Mouse (Mus musculus) stomach, postnatal 0 days (tissue): ENCODE measurements around the gene Cstf3. TPM values are rescaled to one million over a fixed set of nuclear protein-coding genes. Genes with fewer than 3 reads are reported as not detected.

Experiments
- ATAC-seq: fragments of 200-750 bp; cut with Nextera tagmentation; 2 replicates; pipeline ENCODE4 v1.8.0; 2017; ENCODE audit not compliant: low FRiP score, low TSS enrichment
- DNase-seq: peaks from one replicate; pipeline ENCODE4 v3.0.0-alpha.2; 2016; ENCODE audit warnings: low spot score
- H3K27ac ChIP-seq: fragments of 300-500 bp; sonication (generic); replicated peaks from 2 replicates; pipeline ENCODE4 v1.5.1; 2014; ENCODE audit warnings: mild to moderate bottlenecking, control low read depth
- H3K27me3 ChIP-seq: fragments of 300-500 bp; sonication (generic); 2 replicates; pipeline ENCODE4 v1.6.1; 2014; ENCODE audit warnings: low read length; ENCODE audit not compliant: control insufficient read depth, insufficient read depth
- H3K36me3 ChIP-seq: fragments of 300-500 bp; sonication (generic); 2 replicates; pipeline ENCODE4 v1.6.1; 2014; ENCODE audit warnings: low read length, mixed read lengths; ENCODE audit not compliant: control insufficient read depth, insufficient read depth
- H3K4me1 ChIP-seq: fragments of 300-500 bp; sonication (generic); replicated peaks from 2 replicates; pipeline ENCODE4 v1.6.1; 2014; ENCODE audit warnings: antibody characterized with exemption; ENCODE audit not compliant: control insufficient read depth, insufficient read depth
- H3K4me2 ChIP-seq: fragments of 300-500 bp; sonication (generic); replicated peaks from 2 replicates; pipeline ENCODE4 v1.6.1; 2014; ENCODE audit warnings: low read depth, mild to moderate bottlenecking, control low read depth, moderate library complexity
- H3K4me3 ChIP-seq: fragments of 300-500 bp; sonication (generic); 2 replicates; pipeline ENCODE4 v1.5.1; 2014; ENCODE audit warnings: low read depth, low read length, control low read depth
- H3K9ac ChIP-seq: fragments of 300-500 bp; sonication (generic); 2 replicates; pipeline ENCODE4 v1.6.1; 2014; ENCODE audit warnings: mild to moderate bottlenecking, low read length, control low read depth, mixed read lengths
- H3K9me3 ChIP-seq: fragments of 300-500 bp; sonication (generic); 2 replicates; pipeline ENCODE4 v1.6.1; 2016; ENCODE audit warnings: low read length; ENCODE audit not compliant: control insufficient read depth
- CTCF ChIP-seq: IDR thresholded peaks from 2 replicates; pipeline ENCODE4 v1.5.1; 2016; ENCODE audit warnings: antibody characterized with exemption, low read depth, mild to moderate bottlenecking, moderate library complexity
- EP300 ChIP-seq: optimal IDR thresholded peaks from 2 replicates; pipeline ENCODE3; 2016; ENCODE audit warnings: antibody characterized with exemption
- WGBS: fragments of 180-500 bp; shearing (Covaris S2); extraction: QIAGEN DNeasy Blood & Tissue Kit; methylation state at CpG from one replicate; pipeline ENCODE4 v1.1.7; 2014; 5-methylcytosine and 5-hydroxymethylcytosine counted together
- polyA plus RNA-seq: library from polyadenylated mRNA; unstranded; fragments of >200 nt; fragmentation: Nextera tagmentation; extraction: Ambion mirVana; gene quantifications from 2 replicates; pipeline ENCODE4 v1.2.1, GENCODE M21; 2015

Gene Cstf3
- polyA plus RNA-seq, 1 experiment from 2014 or later = 32.9 TPM

DNA sequence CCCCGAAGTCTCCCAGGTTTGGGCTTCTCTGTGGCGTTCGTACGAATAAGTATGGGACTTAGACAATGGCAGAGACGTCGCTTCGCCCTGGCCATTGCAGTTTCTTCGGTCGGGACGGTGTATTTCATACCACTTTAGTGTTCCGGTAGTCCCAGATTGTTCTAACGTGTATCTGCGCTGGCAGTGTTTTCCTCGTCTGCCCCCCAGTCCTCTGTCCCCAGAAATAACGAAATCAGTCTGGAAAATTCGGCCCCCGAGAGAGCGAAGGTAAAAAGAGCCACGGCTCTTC, 450 bp downstream of the Cstf3 start:
- TF ChIP-seq EP300 (no peak), CTCF (no peak)
- DNase-seq = no peak

DNA sequence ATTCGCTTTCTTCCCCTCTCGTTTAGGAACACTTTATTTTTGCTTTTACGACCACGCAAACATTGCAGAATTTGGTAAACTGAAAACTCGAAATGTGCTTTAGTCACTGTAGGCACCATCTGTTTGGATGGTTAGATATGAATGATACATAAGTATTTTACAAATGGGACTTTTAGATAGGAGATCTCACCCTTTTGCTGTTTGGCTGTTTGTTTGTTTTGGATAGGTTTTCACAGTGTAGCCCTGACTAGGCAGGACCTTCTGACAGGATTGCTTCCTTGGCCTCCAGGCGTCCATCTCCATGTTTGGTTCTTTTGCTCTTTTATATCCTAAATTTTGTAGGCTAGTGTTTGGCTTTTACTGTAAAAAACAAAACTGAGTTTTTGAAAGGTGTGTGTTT, 818 bp downstream of the Cstf3 start:
- H3K4me1 ChIP-seq = no peaks in the 10 kb centered on the region
- peak overlapping the region; percentile 89 for H3K9ac ChIP-seq
- peak overlapping the region; percentile 93 for H3K27ac ChIP-seq
- no peaks in the 10 kb centered on the region for H3K9me3 ChIP-seq
- 1% methylated on average over 6 of the region's 6 CpGs for WGBS
- H3K36me3 ChIP-seq = no peaks in the 10 kb centered on the region
- no peak for ATAC-seq
- H3K4me3 ChIP-seq = peak overlapping the region; percentile 87
- no peaks in the 10 kb centered on the region for H3K27me3 ChIP-seq
- peak overlapping the region; percentile 66 for H3K4me2 ChIP-seq
- TF ChIP-seq CTCF = no peak
- no peak for TF ChIP-seq EP300
- DNase-seq = no peak

More for the DNA sequence above, 450 bp downstream of the Cstf3 start:
- no peaks in the 10 kb centered on the region for H3K27me3 ChIP-seq
- peak overlapping the region; percentile 93 for H3K27ac ChIP-seq
- H3K9me3 ChIP-seq = no peaks in the 10 kb centered on the region
- H3K4me1 ChIP-seq = no peaks in the 10 kb centered on the region
- H3K9ac ChIP-seq = peak overlapping the region; percentile 89
- peak overlapping the region; percentile 87 for H3K4me3 ChIP-seq
- ATAC-seq = no peak
- 1% methylated on average over 19 of the region's 19 CpGs for WGBS
- no peaks in the 10 kb centered on the region for H3K36me3 ChIP-seq
- H3K4me2 ChIP-seq = peak overlapping the region; percentile 66

DNA sequence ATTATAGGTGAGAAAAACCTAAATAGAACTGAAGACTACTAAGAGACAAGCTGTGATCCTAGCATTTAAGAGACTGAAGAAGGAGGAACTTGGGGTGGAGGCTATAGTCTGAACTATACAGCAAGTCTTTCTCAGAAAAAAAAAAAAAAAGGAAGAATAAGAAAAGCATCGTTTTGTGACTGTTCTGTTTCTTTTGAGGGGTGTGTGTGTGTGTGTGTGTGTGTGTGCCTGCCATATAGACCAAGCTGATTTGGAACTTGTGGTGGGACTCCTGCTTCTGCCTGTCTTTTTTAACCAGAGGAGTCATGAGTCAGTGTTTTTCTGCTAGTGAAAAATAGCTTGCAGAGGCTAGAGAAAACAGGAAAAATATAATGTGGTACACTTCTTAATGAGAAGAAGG, 4.7 kb downstream of the Cstf3 start:
- ATAC-seq (no peak), DNase-seq (no peak)
- H3K4me2 ChIP-seq = no peak overlapping the region
- no peaks in the 10 kb centered on the region for H3K36me3 ChIP-seq
- no peak overlapping the region for H3K27ac ChIP-seq
- TF ChIP-seq EP300 (no peak), CTCF (no peak)
- 52% methylated on average over 1 of the region's 1 CpGs for WGBS
- H3K9me3 ChIP-seq = no peaks in the 10 kb centered on the region
- H3K4me1 ChIP-seq = no peaks in the 10 kb centered on the region
- no peak overlapping the region for H3K4me3 ChIP-seq
- H3K27me3 ChIP-seq = no peaks in the 10 kb centered on the region
- H3K9ac ChIP-seq = no peak overlapping the region

DNA sequence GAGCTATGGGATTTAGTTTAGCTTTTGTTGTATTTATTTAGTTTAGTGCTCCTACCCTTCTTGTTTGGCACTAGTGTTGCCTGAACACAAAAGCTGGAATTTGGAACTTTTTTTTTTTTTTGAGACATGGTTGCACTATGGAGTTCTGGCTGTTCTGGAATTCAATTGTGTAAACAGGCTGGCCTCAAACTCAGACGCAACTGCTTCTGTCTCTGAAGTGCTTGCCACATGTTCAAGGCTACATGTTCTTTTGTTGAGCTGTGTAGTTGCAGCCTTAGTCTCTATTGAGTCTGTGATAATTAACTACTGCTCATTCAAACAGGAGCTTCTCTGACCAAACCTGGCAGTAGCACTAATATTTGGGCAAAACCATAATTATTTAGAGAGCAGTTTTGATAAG, 13.1 kb downstream of the Cstf3 start:
- DNase-seq (no peak), ATAC-seq (no peak)
- Histone ChIP-seq H3K4me1 (no peaks in the 10 kb centered on the region), H3K9me3 (no peaks in the 10 kb centered on the region), H3K4me2 (no peak overlapping the region), H3K27me3 (no peaks in the 10 kb centered on the region), H3K9ac (no peak overlapping the region), H3K27ac (no peak overlapping the region), H3K4me3 (no peak overlapping the region), H3K36me3 (no peaks in the 10 kb centered on the region)
- no peak for TF ChIP-seq CTCF
- no peak for TF ChIP-seq EP300
- WGBS = 30% methylated on average over 1 of the region's 1 CpGs

- ATAC-seq = no peak
- WGBS = 71% methylated on average over 5 of the region's 5 CpGs
- H3K4me1 ChIP-seq = no peaks in the 10 kb centered on the region
Observed at GRCm38 (mm10) chr2:104604718-104605117, 14.4 kb downstream of the Cstf3 start.

DNA sequence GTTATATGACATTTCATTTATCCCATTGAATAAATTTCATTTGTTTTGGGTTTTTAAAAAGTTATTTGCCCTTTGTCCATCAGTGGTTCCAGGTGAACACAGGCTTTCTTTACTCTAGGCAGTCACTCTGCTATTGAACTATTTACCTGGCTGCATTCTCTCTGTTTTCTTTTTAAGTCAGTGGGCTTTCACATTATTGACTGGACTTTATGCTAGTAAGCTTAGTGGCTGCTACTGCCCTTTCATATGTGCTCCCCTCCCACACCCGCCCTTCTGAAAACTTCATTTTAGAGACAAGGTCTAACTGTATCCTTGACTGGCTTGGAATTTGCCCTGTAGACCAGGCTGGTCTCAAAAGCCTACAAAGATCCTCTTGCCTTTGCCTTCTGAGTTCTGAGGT, 15.2 kb downstream of the Cstf3 start:
- 78% methylated on average over 1 of the region's 1 CpGs for WGBS
- no peak for ATAC-seq
- H3K4me2 ChIP-seq = no peak overlapping the region
- DNase-seq = no peak
- H3K27ac ChIP-seq = no peak overlapping the region
- H3K27me3 ChIP-seq = no peaks in the 10 kb centered on the region
- no peaks in the 10 kb centered on the region for H3K9me3 ChIP-seq
- H3K4me1 ChIP-seq = no peaks in the 10 kb centered on the region
- H3K4me3 ChIP-seq = no peak overlapping the region
- no peaks in the 10 kb centered on the region for H3K36me3 ChIP-seq
- TF ChIP-seq CTCF (no peak), EP300 (no peak)
- no peak overlapping the region for H3K9ac ChIP-seq

More at GRCm38 (mm10) chr2:104604718-104605117, 14.4 kb downstream of the Cstf3 start:
- no peak for DNase-seq
- H3K4me3 ChIP-seq = no peak overlapping the region
- no peaks in the 10 kb centered on the region for H3K27me3 ChIP-seq
- H3K36me3 ChIP-seq = no peaks in the 10 kb centered on the region
- no peak overlapping the region for H3K9ac ChIP-seq
- no peak overlapping the region for H3K27ac ChIP-seq
- no peak overlapping the region for H3K4me2 ChIP-seq
- H3K9me3 ChIP-seq = no peaks in the 10 kb centered on the region
- TF ChIP-seq CTCF = no peak
- TF ChIP-seq EP300 = no peak
